Mouse (Mus musculus) small intestine, adult 2 months (tissue): ENCODE results near the gene Lrrn4cl.

Experiments used
- CTCF ChIP-seq: fragments of 200-500 bp; IDR thresholded peaks from 2 replicates; pipeline ENCODE4 v1.5.1; 2012; ENCODE audit warnings: low read depth, mild to moderate bottlenecking, control low read depth, inconsistent platforms, low read length, moderate library complexity, mixed read lengths; ENCODE audit not compliant: insufficient replicate concordance, insufficient read length; ENCODE audit errors: extremely low read depth
- POLR2A ChIP-seq: fragments of 200-500 bp; IDR thresholded peaks from 2 replicates; pipeline ENCODE4 v1.6.1; 2012; ENCODE audit warnings: low read depth, mild to moderate bottlenecking, control low read depth, inconsistent platforms, low read length, moderate library complexity

GRCm38 (mm10) chr19:8803204-8803780 lies 47.3 kb upstream of the Lrrn4cl start:
- no peak for TF ChIP-seq CTCF
- TF ChIP-seq POLR2A: no peak
